Mouse (Mus musculus): Measurements from ENCODE around the gene Wdr66. TPM values are rescaled to one million over a fixed set of nuclear protein-coding genes. Genes with fewer than 3 reads are reported as not detected.

The Wdr66 gene
- polyA plus RNA-seq, 1 experiment from 2014 or later: 0.40 TPM

- Histone ChIP-seq H3K36me3 (ENCODE audit: control insufficient read depth, insufficient read depth, low read length) (no peaks in the 10 kb centered on the region), H3K9ac (ENCODE audit: low read depth, low read length) (no peak overlapping the region), H3K27me3 (replicated peaks; ENCODE audit: control insufficient read depth, insufficient read depth, low read length) (no peaks in the 10 kb centered on the region), H3K4me1 (replicated peaks; ENCODE audit: control insufficient read depth, insufficient read depth, low read length) (no peaks in the 10 kb centered on the region), H3K4me3 (ENCODE audit: low read depth, low read length) (no peak overlapping the region), H3K4me2 (no peak overlapping the region), H3K9me3 (ENCODE audit: control insufficient read depth, low read length) (no peaks in the 10 kb centered on the region), H3K27ac (ENCODE audit: low read depth, low read length) (no peak overlapping the region)
- no peak for ATAC-seq (replicated peaks; ENCODE audit: low FRiP score)
- 77% methylated on average over 7 of the region's 7 CpGs for WGBS
- DNase-seq (ENCODE audit: low spot score): no peak
Observed at GRCm38 (mm10) chr5:123277342-123277701, 25.4 kb downstream of the Wdr66 start.

GRCm38 (mm10) chr5:123277704-123278103 is 25.8 kb downstream of the Wdr66 start:
- no peak overlapping the region for H3K4me3 ChIP-seq (ENCODE audit: low read depth, low read length)
- H3K4me2 ChIP-seq: no peak overlapping the region
- WGBS: 83% methylated on average over 4 of the region's 4 CpGs
- H3K27ac ChIP-seq (ENCODE audit: low read depth, low read length): no peak overlapping the region
- no peak overlapping the region for H3K9ac ChIP-seq (ENCODE audit: low read depth, low read length)
- no peaks in the 10 kb centered on the region for H3K27me3 ChIP-seq (replicated peaks; ENCODE audit: control insufficient read depth, insufficient read depth, low read length)
- H3K36me3 ChIP-seq (ENCODE audit: control insufficient read depth, insufficient read depth, low read length): no peaks in the 10 kb centered on the region
- H3K9me3 ChIP-seq (ENCODE audit: control insufficient read depth, low read length): no peaks in the 10 kb centered on the region
- ATAC-seq (replicated peaks; ENCODE audit: low FRiP score): no peak
- DNase-seq (ENCODE audit: low spot score): no peak
- H3K4me1 ChIP-seq (replicated peaks; ENCODE audit: control insufficient read depth, insufficient read depth, low read length): no peaks in the 10 kb centered on the region

- Histone ChIP-seq H3K9ac (ENCODE audit: low read depth, low read length) (no peak overlapping the region), H3K4me3 (ENCODE audit: low read depth, low read length) (no peak overlapping the region), H3K36me3 (ENCODE audit: control insufficient read depth, insufficient read depth, low read length) (no peaks in the 10 kb centered on the region), H3K4me2 (no peak overlapping the region), H3K4me1 (replicated peaks; ENCODE audit: control insufficient read depth, insufficient read depth, low read length) (no peaks in the 10 kb centered on the region), H3K27me3 (replicated peaks; ENCODE audit: control insufficient read depth, insufficient read depth, low read length) (no peaks in the 10 kb centered on the region), H3K9me3 (ENCODE audit: control insufficient read depth, low read length) (no peaks in the 10 kb centered on the region), H3K27ac (ENCODE audit: low read depth, low read length) (no peak overlapping the region)
- 88% methylated on average over 4 of the region's 4 CpGs for WGBS
- no peak for ATAC-seq (replicated peaks; ENCODE audit: low FRiP score)
- DNase-seq (ENCODE audit: low spot score): no peak
Observed at GRCm38 (mm10) chr5:123279248-123279647, 27.3 kb downstream of the Wdr66 start.

GRCm38 (mm10) chr5:123281336-123282136 is 29.6 kb downstream of the Wdr66 start:
- H3K9ac ChIP-seq (ENCODE audit: low read depth, low read length): no peak overlapping the region

GRCm38 (mm10) chr5:123285174-123285573 is 33.3 kb downstream of the Wdr66 start:
- no peak overlapping the region for H3K4me3 ChIP-seq (ENCODE audit: low read depth, low read length)
- H3K4me2 ChIP-seq: no peak overlapping the region
- no peak overlapping the region for H3K27ac ChIP-seq (ENCODE audit: low read depth, low read length)
- ATAC-seq (replicated peaks; ENCODE audit: low FRiP score): no peak
- 38% methylated on average over 8 of the region's 8 CpGs for WGBS
- H3K27me3 ChIP-seq (replicated peaks; ENCODE audit: control insufficient read depth, insufficient read depth, low read length): no peaks in the 10 kb centered on the region
- no peaks in the 10 kb centered on the region for H3K9me3 ChIP-seq (ENCODE audit: control insufficient read depth, low read length)
- H3K9ac ChIP-seq (ENCODE audit: low read depth, low read length): no peak overlapping the region
- no peaks in the 10 kb centered on the region for H3K4me1 ChIP-seq (replicated peaks; ENCODE audit: control insufficient read depth, insufficient read depth, low read length)
- no peaks in the 10 kb centered on the region for H3K36me3 ChIP-seq (ENCODE audit: control insufficient read depth, insufficient read depth, low read length)
- DNase-seq (ENCODE audit: low spot score): no peak

More at GRCm38 (mm10) chr5:123281336-123282136, 29.6 kb downstream of the Wdr66 start:
- Histone ChIP-seq H3K27me3 (replicated peaks; ENCODE audit: control insufficient read depth, insufficient read depth, low read length) (no peaks in the 10 kb centered on the region), H3K36me3 (ENCODE audit: control insufficient read depth, insufficient read depth, low read length) (no peaks in the 10 kb centered on the region), H3K4me1 (replicated peaks; ENCODE audit: control insufficient read depth, insufficient read depth, low read length) (no peaks in the 10 kb centered on the region), H3K4me3 (ENCODE audit: low read depth, low read length) (no peak overlapping the region), H3K9me3 (ENCODE audit: control insufficient read depth, low read length) (no peaks in the 10 kb centered on the region), H3K27ac (ENCODE audit: low read depth, low read length) (no peak overlapping the region), H3K4me2 (no peak overlapping the region)
- DNase-seq (ENCODE audit: low spot score) (no peak), ATAC-seq (replicated peaks; ENCODE audit: low FRiP score) (no peak)
- WGBS: 79% methylated on average over 9 of the region's 9 CpGs

- Histone ChIP-seq H3K9ac (ENCODE audit: low read depth, low read length) (no peak overlapping the region), H3K4me3 (ENCODE audit: low read depth, low read length) (no peak overlapping the region), H3K36me3 (ENCODE audit: control insufficient read depth, insufficient read depth, low read length) (no peaks in the 10 kb centered on the region), H3K9me3 (ENCODE audit: control insufficient read depth, low read length) (no peaks in the 10 kb centered on the region), H3K27me3 (replicated peaks; ENCODE audit: control insufficient read depth, insufficient read depth, low read length) (no peaks in the 10 kb centered on the region), H3K4me1 (replicated peaks; ENCODE audit: control insufficient read depth, insufficient read depth, low read length) (no peaks in the 10 kb centered on the region), H3K4me2 (no peak overlapping the region), H3K27ac (ENCODE audit: low read depth, low read length) (no peak overlapping the region)
- WGBS: 75% methylated on average over 5 of the region's 5 CpGs
- DNase-seq (ENCODE audit: low spot score) (no peak), ATAC-seq (replicated peaks; ENCODE audit: low FRiP score) (no peak)
Observed at GRCm38 (mm10) chr5:123288079-123288478, 36.2 kb downstream of the Wdr66 start.

- DNase-seq (ENCODE audit: low spot score) (no peak), ATAC-seq (replicated peaks; ENCODE audit: low FRiP score) (no peak)
- H3K4me2 ChIP-seq: no peak overlapping the region
- WGBS: 87% methylated on average over 9 of the region's 9 CpGs
- no peaks in the 10 kb centered on the region for H3K4me1 ChIP-seq (replicated peaks; ENCODE audit: control insufficient read depth, insufficient read depth, low read length)
- no peak overlapping the region for H3K27ac ChIP-seq (ENCODE audit: low read depth, low read length)
- no peaks in the 10 kb centered on the region for H3K27me3 ChIP-seq (replicated peaks; ENCODE audit: control insufficient read depth, insufficient read depth, low read length)
- no peaks in the 10 kb centered on the region for H3K36me3 ChIP-seq (ENCODE audit: control insufficient read depth, insufficient read depth, low read length)
- H3K9ac ChIP-seq (ENCODE audit: low read depth, low read length): no peak overlapping the region
- H3K4me3 ChIP-seq (ENCODE audit: low read depth, low read length): no peak overlapping the region
- H3K9me3 ChIP-seq (ENCODE audit: control insufficient read depth, low read length): no peaks in the 10 kb centered on the region
Observed at GRCm38 (mm10) chr5:123294653-123295052, 42.8 kb downstream of the Wdr66 start.

- Histone ChIP-seq H3K4me3 (ENCODE audit: low read depth, low read length) (no peak overlapping the region), H3K9me3 (ENCODE audit: control insufficient read depth, low read length) (no peaks in the 10 kb centered on the region), H3K9ac (ENCODE audit: low read depth, low read length) (no peak overlapping the region), H3K4me2 (no peak overlapping the region), H3K27me3 (replicated peaks; ENCODE audit: control insufficient read depth, insufficient read depth, low read length) (no peaks in the 10 kb centered on the region), H3K4me1 (replicated peaks; ENCODE audit: control insufficient read depth, insufficient read depth, low read length) (no peaks in the 10 kb centered on the region), H3K36me3 (ENCODE audit: control insufficient read depth, insufficient read depth, low read length) (no peaks in the 10 kb centered on the region), H3K27ac (ENCODE audit: low read depth, low read length) (no peak overlapping the region)
- ATAC-seq (replicated peaks; ENCODE audit: low FRiP score): no peak
- DNase-seq (ENCODE audit: low spot score): no peak
- 65% methylated on average over 12 of the region's 12 CpGs for WGBS
Observed at GRCm38 (mm10) chr5:123296224-123296806, 44.4 kb downstream of the Wdr66 start.
